Mouse (Mus musculus) hindbrain, embryonic 11.5 days (tissue): ENCODE measurements around the gene 4930563M21Rik. TPM values are rescaled to one million over a fixed set of nuclear protein-coding genes. Genes with fewer than 3 reads are reported as not detected.
"Not testable (repeated sequence)": the region's sequence is repeated elsewhere in the genome, so short reads cannot be mapped to it uniquely, and the experiment has no call there.

Experiments
- ATAC-seq: fragments of 200-750 bp; cut with Nextera tagmentation; 2 replicates; pipeline ENCODE4 v1.8.0; 2017; ENCODE audit warnings: mild to moderate bottlenecking, moderate TSS enrichment, moderate library complexity; ENCODE audit not compliant: low FRiP score
- DNase-seq: peaks from one replicate; pipeline ENCODE4 v3.0.0-alpha.2; 2015; ENCODE audit warnings: low spot score
- H3K27ac ChIP-seq: fragments of 300-500 bp; sonication (generic); 2 replicates; pipeline ENCODE4 v1.5.1; 2014; ENCODE audit warnings: mild to moderate bottlenecking, low read depth, low read length
- H3K27me3 ChIP-seq: fragments of 300-500 bp; sonication (generic); 2 replicates; pipeline ENCODE4 v1.6.1; 2014; ENCODE audit warnings: mild to moderate bottlenecking, low read length, moderate library complexity, mixed read lengths; ENCODE audit not compliant: control insufficient read depth, insufficient read depth
- H3K36me3 ChIP-seq: fragments of 300-500 bp; sonication (generic); 2 replicates; pipeline ENCODE4 v1.6.1; 2014; ENCODE audit warnings: mild to moderate bottlenecking, low read length, moderate library complexity, mixed read lengths; ENCODE audit not compliant: control insufficient read depth, insufficient read depth
- H3K4me1 ChIP-seq: fragments of 300-500 bp; sonication (generic); replicated peaks from 2 replicates; pipeline ENCODE4 v1.6.1; 2014; ENCODE audit warnings: low read length, mixed read lengths; ENCODE audit not compliant: control insufficient read depth, insufficient read depth
- H3K4me2 ChIP-seq: fragments of 300-500 bp; sonication (generic); replicated peaks from 2 replicates; pipeline ENCODE4 v1.6.1; 2014; ENCODE audit warnings: mild to moderate bottlenecking, low read depth, low read length
- H3K4me3 ChIP-seq: fragments of 300-500 bp; sonication (generic); 2 replicates; pipeline ENCODE4 v1.5.1; 2014; ENCODE audit warnings: low read depth, low read length
- H3K9ac ChIP-seq: fragments of 300-500 bp; sonication (generic); 2 replicates; pipeline ENCODE4 v1.6.1; 2014; ENCODE audit warnings: low read depth, low read length
- H3K9me3 ChIP-seq: fragments of 300-500 bp; sonication (generic); 2 replicates; pipeline ENCODE4 v1.6.1; 2016; ENCODE audit warnings: low read length; ENCODE audit not compliant: control insufficient read depth
- WGBS: fragments of 180-500 bp; shearing (Covaris S2); extraction: QIAGEN DNeasy Blood & Tissue Kit; methylation state at CpG from one replicate; pipeline ENCODE4 v1.1.7; 2014; 5-methylcytosine and 5-hydroxymethylcytosine counted together
- polyA plus RNA-seq: library from polyadenylated mRNA; unstranded; fragments of >200 nt; fragmentation: Nextera tagmentation; extraction: Ambion mirVana; gene quantifications from 2 replicates; pipeline ENCODE4 v1.2.1, GENCODE M21; 2014

The 4930563M21Rik gene
- not detected in 2 replicates for polyA plus RNA-seq

DNA sequence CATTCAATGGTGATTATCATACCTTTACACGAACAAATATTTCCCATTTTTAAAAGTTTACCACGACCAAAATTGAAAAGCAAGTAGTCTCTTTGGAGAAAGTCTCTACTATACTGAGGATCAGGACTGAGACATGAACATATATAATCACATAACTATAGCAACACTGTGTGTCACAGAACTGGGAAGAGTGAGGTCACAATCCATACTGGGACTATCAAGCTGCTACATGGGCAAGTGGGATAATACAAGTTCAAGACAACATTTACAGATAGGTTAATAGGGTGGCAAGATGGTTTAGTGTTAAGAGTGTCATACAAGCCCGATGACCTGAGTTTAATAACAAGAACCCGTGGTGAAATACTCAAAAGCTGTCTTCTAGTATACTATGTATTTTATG, at the start of gene 4930563M21Rik:
TSS of gene 4930563M21Rik (minus strand) at position 101 of the 400 bp plus-strand sequence.
- no peaks in the 10 kb centered on the region for H3K27me3 ChIP-seq
- H3K9ac ChIP-seq, result no peak within 1 kb of the TSS
- no peaks in the 10 kb centered on the region for H3K4me1 ChIP-seq
- 80% methylated on average over 4 of the region's 4 CpGs for WGBS
- DNase-seq (no peak), ATAC-seq (no peak)
- H3K4me2 ChIP-seq, result no peak within 1 kb of the TSS
- no peak within 1 kb of the TSS for H3K4me3 ChIP-seq
- no peaks in the 10 kb centered on the region for H3K9me3 ChIP-seq
- H3K27ac ChIP-seq, result no peak within 1 kb of the TSS
- no peaks in the 10 kb centered on the region for H3K36me3 ChIP-seq

DNA sequence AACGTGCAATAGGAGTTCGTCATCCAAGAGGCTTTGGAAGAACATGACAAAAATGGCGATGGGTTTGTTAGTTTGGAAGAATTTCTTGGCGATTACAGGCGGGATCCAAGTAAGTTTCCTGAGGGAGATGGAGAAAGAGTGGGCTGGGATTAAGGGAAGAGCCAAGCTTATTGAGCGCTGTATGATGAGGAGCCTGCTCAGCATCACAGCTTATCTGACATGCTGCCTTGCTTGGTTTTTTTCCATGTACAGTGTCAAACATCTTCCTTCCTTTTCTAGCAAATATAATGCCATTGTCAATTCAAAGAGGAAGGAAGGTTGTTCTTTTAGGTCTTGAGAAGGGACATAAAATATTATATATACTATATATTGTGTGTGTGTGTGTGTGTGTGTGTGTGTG, 45.8 kb upstream of the 4930563M21Rik start:
- Histone ChIP-seq H3K27ac (no peak overlapping the region), H3K4me3 (no peak overlapping the region), H3K36me3 (peaks cover 6% of the 10 kb centered on the region), H3K4me2 (no peak overlapping the region), H3K9ac (no peak overlapping the region), H3K9me3 (no peaks in the 10 kb centered on the region), H3K27me3 (no peaks in the 10 kb centered on the region), H3K4me1 (no peaks in the 10 kb centered on the region)
- DNase-seq, result no peak
- 93% methylated on average over 6 of the region's 6 CpGs for WGBS
- no peak for ATAC-seq

DNA sequence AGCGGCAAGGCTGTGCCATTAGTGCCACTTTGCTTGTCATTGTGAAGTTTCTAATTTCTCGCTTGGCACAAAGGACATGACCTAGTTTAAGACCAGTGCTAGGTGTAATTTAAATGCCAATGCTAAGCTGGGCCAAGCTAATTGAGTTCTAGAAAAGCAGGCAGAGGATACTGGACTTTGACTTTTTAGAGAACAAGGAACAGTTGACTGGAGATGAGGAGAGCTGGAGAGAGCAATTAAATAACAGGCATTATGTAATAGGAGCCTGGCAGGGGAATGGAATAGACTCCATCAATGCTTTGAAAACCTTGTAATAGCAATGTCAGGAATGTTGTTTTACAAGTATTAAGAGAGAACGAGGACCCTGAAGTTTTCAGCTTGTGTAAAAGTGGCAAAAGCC, 43.4 kb upstream of the 4930563M21Rik start:
- Histone ChIP-seq H3K4me3 (no peak overlapping the region), H3K27ac (no peak overlapping the region), H3K36me3 (no peaks in the 10 kb centered on the region), H3K4me1 (no peaks in the 10 kb centered on the region), H3K9me3 (no peaks in the 10 kb centered on the region), H3K4me2 (no peak overlapping the region), H3K27me3 (no peaks in the 10 kb centered on the region), H3K9ac (no peak overlapping the region)
- DNase-seq, result no peak
- WGBS, result 90% methylated on average over 3 of the region's 3 CpGs
- no peak for ATAC-seq

DNA sequence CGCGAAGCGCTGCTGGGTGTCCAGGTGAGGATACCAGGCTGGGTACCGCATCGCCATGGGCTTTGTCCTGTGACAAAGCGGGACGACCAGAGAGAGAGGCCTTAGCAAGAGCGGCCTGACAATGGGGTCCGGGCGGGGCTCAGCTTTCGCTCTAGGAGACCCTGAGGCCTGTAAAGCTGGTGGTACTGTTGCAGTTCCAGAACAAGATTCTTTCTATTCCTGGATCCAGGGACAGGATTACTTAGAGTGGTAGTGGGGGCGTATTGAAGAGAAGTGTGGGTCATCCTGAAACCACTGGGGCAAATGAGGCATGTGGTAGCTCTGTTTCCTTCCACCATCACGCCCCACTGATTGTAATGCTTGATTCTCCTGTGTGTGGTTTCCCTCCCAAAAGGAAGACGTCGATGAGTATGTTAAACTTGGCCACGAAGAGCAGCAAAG, 31.9 kb upstream of the 4930563M21Rik start:
- H3K36me3 ChIP-seq, result peaks cover 3% of the 10 kb centered on the region
- peak overlapping the region; percentile 97 for H3K9ac ChIP-seq
- no peaks in the 10 kb centered on the region for H3K4me1 ChIP-seq
- peak; percentile 83; the same call in 1 of the 2 replicates for ATAC-seq
- DNase-seq, result no peak
- WGBS, result under 1% methylated on average over 16 of the region's 16 CpGs
- no peaks in the 10 kb centered on the region for H3K9me3 ChIP-seq
- peak overlapping the region; percentile 90 for H3K27ac ChIP-seq
- H3K27me3 ChIP-seq, result no peaks in the 10 kb centered on the region
- peak overlapping the region; percentile 85 for H3K4me3 ChIP-seq
- H3K4me2 ChIP-seq, result peak overlapping the region; percentile 35

DNA sequence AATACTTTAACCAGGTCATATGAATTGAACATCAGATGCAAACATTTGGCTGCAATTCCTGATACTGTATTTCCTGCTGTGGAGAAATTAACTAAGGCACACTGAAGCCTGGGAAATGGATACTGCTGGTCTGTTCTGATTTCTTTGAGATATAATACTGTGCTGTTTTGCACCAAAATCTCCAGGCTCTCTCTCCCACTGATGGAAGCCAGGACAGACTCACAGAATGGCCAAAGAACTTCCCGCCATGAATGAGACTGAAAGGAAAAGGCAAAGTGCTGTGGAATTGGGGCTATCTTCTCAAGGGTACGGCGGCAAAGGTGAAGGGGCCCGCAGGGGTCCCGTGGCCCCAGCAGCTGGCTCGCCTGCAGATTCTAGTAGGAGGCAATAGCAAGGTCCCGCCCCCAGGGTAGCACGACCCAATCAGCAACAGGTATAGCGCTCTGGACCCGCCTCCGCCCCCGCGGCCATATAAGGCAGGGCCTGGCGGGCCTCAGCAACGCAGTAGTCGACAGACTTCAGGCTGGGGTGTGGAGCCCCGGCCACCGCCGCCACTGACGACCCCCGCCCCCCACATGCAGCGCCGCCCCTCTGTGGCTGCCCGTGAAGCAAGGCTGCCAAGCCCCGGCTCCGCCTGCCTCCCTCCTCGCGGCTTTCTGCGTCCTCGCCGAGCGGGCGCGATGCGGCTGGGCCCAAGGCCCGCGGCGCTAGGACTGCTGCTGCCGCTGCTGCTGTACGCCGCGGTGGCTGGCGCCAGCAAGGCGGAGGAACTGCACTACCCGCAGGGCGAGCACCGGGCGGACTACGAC, 31.2 kb upstream of the 4930563M21Rik start, which contains the start of gene Rcn2:
TSS of gene Rcn2 (plus strand) at position 474 of the 809 bp plus-strand sequence.
- H3K36me3 ChIP-seq, result peaks cover 3% of the 10 kb centered on the region
- no peaks in the 10 kb centered on the region for H3K27me3 ChIP-seq
- H3K9me3 ChIP-seq, result no peaks in the 10 kb centered on the region
- H3K4me2 ChIP-seq, result peak within 1 kb of the TSS; percentile 35
- ATAC-seq (peak; percentile 99), DNase-seq (peak; percentile 96)
- peak within 1 kb of the TSS; percentile 85 for H3K4me3 ChIP-seq
- H3K9ac ChIP-seq, result peak within 1 kb of the TSS; percentile 97
- no peaks in the 10 kb centered on the region for H3K4me1 ChIP-seq
- peak within 1 kb of the TSS; percentile 90 for H3K27ac ChIP-seq
- under 1% methylated on average over 41 of the region's 49 CpGs for WGBS

DNA sequence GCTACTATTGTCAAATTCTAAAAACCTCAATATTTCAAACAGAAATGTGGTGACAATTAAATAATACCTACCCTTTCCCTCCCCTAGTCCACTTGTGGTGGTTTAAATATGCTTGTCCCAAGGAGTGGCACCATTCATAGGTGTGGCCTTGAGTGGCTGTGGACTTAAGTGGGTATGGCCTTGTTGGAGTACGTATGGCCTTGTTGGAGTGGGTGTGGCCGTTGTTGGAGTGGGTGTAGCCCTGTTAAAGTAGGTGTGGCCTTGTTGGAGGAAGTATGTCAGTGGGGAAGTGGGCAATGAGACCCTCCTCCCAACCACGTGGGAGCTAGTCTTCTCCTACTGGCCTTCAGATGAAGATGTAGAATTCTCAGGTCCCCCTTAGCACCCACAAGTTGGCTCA, 21.9 kb upstream of the 4930563M21Rik start:
- Histone ChIP-seq H3K9ac (no peak overlapping the region), H3K4me1 (no peaks in the 10 kb centered on the region), H3K36me3 (no peaks in the 10 kb centered on the region), H3K4me3 (no peak overlapping the region), H3K9me3 (no peaks in the 10 kb centered on the region), H3K27me3 (no peaks in the 10 kb centered on the region), H3K4me2 (no peak overlapping the region), H3K27ac (no peak overlapping the region)
- WGBS, result 75% methylated on average over 3 of the region's 3 CpGs
- ATAC-seq (no peak), DNase-seq (no peak)

DNA sequence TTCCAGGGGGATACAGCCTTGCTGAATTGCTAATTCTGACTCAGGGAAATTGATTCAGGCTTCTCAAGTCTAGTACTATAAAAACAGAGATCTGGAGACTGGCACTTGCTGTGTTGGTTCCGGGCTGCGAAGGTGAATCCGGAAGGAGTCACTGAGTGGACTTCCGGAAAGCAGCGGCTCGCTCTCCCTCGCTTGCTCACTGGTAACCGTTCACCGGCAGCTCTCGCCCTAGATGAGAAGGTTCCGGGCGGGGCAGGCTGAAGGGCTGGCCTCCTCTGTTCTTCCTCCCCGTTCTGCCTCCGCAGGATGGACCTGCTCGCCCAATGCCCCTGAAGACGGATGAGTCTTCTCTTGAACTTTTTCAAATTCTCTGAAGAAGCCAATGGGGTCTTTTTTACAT, 16.9 kb upstream of the 4930563M21Rik start:
- no peaks in the 10 kb centered on the region for H3K36me3 ChIP-seq
- no peak overlapping the region for H3K9ac ChIP-seq
- H3K4me2 ChIP-seq, result no peak overlapping the region
- DNase-seq (no peak), ATAC-seq (no peak)
- no peaks in the 10 kb centered on the region for H3K27me3 ChIP-seq
- WGBS, result 84% methylated on average over 16 of the region's 16 CpGs
- H3K27ac ChIP-seq, result no peak overlapping the region
- H3K4me3 ChIP-seq, result no peak overlapping the region
- no peaks in the 10 kb centered on the region for H3K9me3 ChIP-seq
- H3K4me1 ChIP-seq, result no peaks in the 10 kb centered on the region

DNA sequence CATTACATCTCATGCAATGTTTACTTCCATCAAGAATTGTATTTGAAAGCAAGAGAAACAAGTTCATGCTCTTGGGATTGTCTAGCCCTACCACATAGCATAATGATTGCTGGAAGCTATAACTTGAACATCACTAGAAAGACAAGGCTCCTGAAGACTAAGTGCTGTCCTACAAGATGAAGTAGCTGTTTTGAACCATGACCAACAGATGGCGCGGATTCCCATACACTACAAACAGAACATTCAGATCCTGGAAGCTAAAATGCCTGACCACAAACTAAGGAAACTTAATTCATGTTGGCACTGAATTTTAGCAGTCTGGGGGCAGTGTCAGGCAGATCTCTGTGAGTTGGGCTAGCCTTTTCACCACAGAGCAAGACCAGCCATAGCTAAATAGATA, 14.4 kb upstream of the 4930563M21Rik start:
- 60% methylated on average over 2 of the region's 2 CpGs for WGBS
- no peaks in the 10 kb centered on the region for H3K9me3 ChIP-seq
- DNase-seq (no peak), ATAC-seq (no peak)
- no peak overlapping the region for H3K4me3 ChIP-seq
- no peak overlapping the region for H3K4me2 ChIP-seq
- no peak overlapping the region for H3K27ac ChIP-seq
- no peaks in the 10 kb centered on the region for H3K27me3 ChIP-seq
- no peaks in the 10 kb centered on the region for H3K4me1 ChIP-seq
- no peak overlapping the region for H3K9ac ChIP-seq
- no peaks in the 10 kb centered on the region for H3K36me3 ChIP-seq

DNA sequence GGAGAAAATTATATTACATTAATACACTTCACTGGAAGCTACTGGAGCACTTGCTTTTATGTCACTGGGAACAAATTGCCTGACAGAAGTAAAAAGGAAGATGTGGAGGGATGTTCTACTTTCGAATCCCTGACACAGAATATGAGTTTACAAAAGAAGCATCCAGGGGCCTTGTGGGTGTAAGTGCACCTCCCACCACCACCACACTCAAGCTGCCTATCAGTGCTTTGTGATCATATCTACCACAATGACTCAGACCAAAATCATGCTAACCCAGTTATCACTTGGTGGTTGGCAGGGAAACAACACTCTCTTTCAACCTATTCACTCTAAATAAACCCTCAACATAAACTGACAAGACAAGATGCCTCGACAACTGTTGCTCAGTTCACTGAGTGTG, 5.7 kb downstream of the 4930563M21Rik start:
- DNase-seq, H3K9ac ChIP-seq, H3K36me3 ChIP-seq, H3K4me3 ChIP-seq, H3K4me1 ChIP-seq, ATAC-seq, H3K27me3 ChIP-seq, H3K27ac ChIP-seq, H3K4me2 ChIP-seq, H3K9me3 ChIP-seq: not testable (repeated sequence)
- WGBS, result no CpG with 5 or more reads among the region's 2 CpGs
